Mouse (Mus musculus) left cerebral cortex, postnatal 10 days (tissue): ENCODE measurements around the gene Fads3. TPM values are rescaled to one million over a fixed set of nuclear protein-coding genes. Genes with fewer than 3 reads are reported as not detected.
A peak's percentile ranks its signal among the peaks of the same experiment; 100 is the strongest.

Source experiments
- DNase-seq, 2 experiments: peaks; one replicate each; pipeline ENCODE4 v3.0.0; 2021 to 2022; ENCODE audit warnings: low spot score in 2 of 2, mixed read lengths in 1 of 2; ENCODE audit errors: extremely low spot score in 1 of 2
- intact Hi-C: fragments of 180-260 bp; cut with DNase I; formaldehyde crosslinking; loops from one replicate; pipeline ENCODE4 v1.15.1; 2025
- total RNA-seq, 2 experiments: library from RNA; stranded (reverse); gene quantifications; 2 replicates each; pipeline ENCODE4 v1.2.3; 2021

Fads3 gene
- total RNA-seq, 2 experiments from 2014 or later, result 49.0 to 49.5 TPM

DNA sequence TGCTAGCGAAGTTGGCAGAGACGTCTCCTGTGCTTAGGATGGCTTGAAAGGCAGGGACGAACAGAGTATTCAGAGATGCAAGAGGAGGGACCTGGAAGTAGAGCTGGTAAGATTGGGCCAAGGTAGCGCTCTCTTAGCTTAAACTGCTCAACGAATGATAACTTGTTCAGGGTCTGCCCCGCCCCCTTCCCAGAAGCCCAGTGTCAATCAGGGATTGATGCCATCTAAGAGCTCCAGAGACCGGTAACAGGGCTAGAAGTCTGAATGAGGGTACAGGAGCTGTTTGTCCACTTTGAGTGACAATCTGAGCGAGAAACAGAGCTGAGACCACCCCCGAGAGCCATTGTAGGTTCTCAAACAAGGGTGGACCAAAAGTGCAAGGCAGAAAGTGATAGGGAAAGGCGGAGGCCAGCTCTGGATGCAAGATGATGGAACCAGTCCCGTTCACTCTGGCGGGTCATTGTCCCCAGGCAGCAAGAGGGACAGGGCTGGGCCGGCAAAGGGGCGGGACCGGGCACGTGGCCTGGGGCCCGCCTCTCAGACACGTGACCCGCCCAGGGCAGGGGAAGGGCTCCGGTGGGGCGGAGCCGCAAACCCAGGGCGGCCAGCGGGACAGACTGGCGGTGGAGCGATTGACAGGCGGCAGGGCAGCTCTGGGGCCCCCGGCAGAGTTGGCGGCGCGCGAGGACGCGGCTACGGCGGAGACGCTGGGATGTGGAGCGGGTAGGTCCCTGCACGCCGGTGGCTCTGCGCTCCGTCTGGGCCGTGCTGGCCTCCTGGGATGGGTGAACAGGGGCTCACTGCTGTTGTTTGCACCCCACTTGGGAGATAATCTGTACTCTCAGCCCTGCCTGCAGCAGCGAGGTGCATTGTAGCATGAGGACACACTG is 23.5 kb upstream of the Fads3 start:
- DNase-seq, result peak; percentile 73 to 94
- intact Hi-C loops, result no loop called here

DNA sequence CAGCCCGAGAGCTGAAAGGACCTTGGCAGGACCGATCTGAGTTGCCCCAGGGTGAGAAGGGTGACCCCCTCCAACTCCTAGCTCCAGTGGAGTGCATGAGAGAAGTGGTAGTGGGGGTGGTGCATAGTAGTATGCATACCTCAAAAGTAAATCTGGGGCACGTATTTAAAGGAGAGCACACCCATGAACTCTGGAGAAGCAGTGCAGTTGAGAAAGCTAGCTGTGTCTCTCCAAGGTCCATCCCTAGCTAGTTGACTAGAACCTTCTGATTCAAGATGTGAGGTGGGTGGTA is 22.9 kb upstream of the Fads3 start:
- DNase-seq, result no peak
- intact Hi-C loops, result no loop called here

DNA sequence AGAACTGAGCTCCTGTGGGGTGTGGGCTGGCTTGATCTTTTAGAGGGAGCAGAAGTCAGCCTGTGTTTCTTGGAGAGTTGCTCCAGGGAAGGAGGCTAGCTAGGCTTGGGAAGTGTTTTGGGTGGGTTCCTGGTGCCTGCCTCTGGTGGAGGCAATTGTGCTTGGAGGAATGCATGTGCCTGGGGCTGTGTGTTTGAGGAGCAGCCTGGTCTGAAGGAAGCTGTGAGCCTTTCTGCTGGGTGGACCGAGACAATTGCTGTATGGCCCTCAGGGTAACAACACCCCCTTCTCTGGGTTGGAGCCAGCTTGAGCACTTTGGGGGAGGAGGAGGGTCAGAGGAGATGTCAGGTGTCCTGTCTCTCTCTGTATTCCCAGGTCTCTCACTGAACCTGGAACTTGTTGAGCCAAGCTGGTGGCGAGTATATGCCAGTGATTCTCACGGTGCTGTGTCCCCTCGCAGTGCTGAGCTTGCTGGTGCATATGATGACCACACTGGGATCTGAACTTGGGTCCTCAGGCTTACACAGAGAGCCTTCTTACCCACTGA is 22.1 kb upstream of the Fads3 start:
- intact Hi-C loops, result no loop called here
- peak in 1 of 2 experiments; percentile 20 for DNase-seq

DNA sequence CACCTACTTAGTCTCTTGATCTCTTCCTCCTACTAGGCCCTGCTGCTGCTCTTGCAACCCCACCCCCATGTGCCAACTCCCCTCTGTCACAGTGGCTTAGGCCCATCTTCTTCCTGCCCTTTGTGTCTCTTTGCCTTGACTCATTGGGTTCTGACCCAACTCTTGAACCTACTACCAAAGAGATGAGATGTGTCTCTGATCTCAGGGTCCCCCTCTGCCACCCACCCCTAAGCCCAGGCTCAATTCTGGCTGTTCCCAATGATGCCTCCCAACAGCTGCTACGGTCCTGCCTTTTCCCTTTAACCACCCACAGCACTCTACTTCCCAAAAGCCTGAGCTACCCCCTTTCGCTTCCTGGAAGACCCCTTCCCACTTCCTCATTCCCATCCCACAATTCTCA is 19.4 kb upstream of the Fads3 start:
- DNase-seq, result no peak
- intact Hi-C loops, result loop anchor here (5.0 kb wide), 1 partner anchor 105 kb away; no protein-coding TSS in a partner anchor

DNA sequence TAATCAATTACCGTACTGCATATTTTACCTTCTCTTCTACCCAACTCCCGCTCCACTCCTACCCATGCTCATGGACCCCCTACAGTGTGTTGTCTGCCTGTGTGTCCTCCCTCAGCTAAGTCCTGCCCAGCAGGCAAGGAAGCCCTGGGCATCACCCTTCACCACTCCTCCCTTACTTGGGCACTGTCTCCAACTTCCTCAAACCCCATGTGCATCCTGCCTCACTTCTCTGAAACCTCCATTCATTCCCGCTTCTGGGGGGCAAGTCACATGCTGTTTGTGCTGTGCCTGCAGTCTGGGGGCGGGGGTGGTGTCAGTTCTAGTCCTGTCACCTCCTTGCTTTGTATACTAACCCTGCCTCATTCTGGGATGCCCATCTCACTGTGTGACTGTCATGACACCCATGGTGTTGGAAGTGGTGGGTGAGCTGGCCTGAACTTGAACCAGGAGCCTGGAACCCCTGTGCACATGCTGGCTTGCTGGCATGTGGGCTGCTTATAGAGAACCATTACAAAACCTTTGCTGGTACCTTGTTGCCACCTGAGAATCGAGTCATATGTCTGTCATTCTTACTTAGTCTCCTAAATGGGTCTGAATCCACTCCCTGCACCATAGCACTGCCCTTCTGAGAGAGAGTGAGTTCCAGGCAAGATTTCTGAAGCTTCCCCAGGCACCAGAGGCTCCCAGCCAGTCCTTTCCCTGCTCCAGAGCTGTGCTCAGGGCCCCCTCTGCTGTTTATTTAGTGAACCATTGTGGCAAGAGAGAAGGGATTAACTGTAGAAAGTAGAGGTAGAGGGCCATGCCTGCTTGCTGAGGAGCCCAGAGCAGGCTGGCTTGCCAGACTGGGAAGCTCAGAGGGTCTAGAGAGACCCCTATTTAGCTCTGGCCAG is 18.7 kb upstream of the Fads3 start:
- peak; percentile 56 to 59 for DNase-seq
- intact Hi-C loops, result loop anchor here (5.0 kb wide), 1 partner anchor 105 kb away; no protein-coding TSS in a partner anchor

DNA sequence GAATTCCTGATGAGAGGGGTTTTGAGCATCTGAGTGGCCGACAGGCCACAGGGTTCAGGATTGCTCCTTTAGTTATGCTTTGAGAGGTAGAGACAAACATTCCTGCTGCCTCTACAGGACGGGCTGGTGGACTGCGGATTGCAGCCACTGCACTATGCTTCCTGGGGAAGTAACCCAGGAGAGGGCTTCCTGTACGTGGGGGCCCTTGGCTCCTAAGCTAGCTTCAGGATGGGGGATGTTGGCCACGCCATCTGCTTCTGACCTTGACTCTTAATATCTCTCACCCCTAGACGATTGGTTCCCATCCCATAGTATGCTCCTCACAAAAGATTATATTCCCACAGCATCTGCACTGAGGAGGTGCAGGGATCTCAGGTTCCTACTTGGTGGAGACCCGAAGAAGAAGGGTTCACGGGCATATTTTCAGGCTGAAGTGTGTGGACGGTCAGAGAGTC is 18.0 kb upstream of the Fads3 start:
- intact Hi-C loops, result loop anchor here (5.0 kb wide), 1 partner anchor 106 kb away; no protein-coding TSS in a partner anchor
- DNase-seq, result no peak

DNA sequence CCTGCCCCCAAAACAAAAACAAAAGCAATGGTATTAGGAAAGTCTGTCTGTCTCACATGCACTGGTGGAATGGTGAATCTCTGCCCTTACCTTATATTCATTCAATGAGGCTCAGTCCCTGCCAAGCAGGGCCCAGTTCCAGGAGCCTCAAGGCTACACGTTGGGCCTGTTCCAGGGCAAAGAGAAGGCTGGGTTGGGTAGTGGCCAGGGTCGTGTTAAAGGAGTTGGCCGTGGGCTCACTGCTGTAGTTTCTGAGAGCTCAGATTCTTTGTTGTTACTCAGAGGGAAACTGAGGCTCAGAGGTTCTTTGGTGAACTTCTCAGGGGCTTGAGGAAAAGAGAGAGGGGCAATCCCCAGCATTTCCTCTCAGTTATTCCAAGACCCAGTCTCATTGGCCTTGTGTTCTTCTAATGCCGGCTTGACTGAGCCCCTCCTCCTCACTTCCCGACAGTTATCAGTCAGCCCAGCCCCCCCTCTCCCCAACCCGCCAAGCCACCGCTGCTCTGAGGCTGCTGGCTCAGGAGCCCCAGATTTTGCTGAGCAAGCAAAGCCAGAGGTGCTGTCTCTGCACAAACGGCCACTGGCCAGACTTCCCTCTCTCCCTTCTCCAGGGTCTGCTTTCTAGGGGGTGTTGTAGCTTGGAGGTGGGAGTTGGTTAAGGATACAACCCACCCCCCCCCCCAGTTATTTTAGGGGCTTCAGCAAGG is 16.0 kb upstream of the Fads3 start:
- DNase-seq, result peak in 1 of 2 experiments; percentile 85
- intact Hi-C loops, result no loop called here

DNA sequence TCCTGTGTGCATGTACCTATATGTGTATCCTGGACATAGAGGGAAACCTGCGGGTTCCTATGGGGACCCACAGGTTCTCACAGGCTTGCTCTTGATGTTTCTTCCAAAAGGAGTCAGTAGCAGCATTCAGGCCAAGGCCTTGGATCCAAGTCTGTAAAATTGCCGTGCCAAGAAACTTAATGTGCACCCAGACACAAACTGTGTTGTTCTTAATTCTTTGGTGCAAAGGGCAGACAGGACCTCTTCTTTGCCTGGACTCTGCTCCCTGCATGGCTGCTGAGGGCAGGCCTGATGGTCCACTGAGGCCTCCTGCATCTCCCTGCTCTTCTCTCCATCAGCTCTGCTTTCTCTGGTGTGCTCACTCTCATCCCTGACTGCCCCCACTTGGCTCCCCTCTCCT is 11.6 kb upstream of the Fads3 start:
- DNase-seq, result no peak
- intact Hi-C loops, result no loop called here

DNA sequence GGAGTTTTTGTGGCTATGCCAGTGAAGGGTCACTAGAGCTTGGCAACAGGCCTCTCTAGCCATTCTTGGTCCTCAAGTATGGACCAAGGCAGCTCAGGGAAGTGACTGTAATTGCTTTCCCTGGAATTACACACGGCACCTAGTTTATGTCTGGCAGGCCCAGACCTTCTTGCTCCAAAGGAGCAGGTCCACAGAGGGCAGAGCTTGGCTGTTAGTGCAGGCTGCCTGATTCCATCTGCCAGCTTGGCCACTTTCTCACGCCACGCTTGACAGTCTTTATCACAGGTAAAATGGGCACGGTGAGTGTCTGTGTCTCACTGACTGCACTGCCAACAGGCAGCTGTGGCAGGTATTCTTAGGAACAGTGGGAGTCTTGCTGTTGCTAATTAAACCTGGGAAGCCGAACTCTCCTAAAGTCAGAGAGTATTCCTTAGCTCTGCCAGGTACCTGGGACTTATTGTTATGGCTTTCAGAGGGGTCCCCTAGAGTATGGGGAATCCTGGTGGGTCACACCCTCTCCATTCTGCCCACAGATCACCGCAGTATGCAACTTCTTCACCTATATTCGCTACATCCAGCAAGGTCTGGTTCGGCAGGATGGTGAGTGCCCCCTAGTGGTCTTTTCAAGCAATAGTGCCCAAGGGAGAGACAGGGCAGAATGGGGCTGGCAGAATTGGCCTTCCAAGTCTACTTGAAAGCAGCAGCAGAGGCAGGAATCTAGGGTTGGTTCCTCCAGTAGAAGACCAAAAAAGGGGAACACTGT is 8.0 kb upstream of the Fads3 start:
- peak; percentile 52 to 55 for DNase-seq
- intact Hi-C loops, result no loop called here

DNA sequence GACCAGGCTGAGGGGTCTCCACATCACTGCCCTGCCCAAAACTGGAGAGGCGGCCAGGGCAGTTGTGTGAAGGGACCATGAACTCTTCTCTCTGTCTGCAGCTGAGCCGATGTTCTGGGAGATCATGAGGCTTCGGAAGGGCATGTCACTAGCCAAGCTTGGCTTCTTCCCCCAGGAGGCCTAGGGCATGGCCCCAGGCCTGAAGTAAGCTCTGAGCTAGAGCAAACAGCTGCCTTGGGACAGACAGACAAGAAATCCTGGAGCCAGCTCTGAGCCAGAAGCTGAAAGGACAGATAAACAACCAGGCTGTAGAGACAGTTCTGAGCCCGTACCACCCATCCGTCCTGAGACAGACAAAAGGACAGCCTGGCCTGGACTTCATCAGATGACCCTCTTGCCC is 7.0 kb upstream of the Fads3 start:
- no peak for DNase-seq
- intact Hi-C loops, result loop anchor here (2.0 kb wide), 1 partner anchor 34 kb away; the partner anchor contains the start of genes Best1 and Rab3il1

DNA sequence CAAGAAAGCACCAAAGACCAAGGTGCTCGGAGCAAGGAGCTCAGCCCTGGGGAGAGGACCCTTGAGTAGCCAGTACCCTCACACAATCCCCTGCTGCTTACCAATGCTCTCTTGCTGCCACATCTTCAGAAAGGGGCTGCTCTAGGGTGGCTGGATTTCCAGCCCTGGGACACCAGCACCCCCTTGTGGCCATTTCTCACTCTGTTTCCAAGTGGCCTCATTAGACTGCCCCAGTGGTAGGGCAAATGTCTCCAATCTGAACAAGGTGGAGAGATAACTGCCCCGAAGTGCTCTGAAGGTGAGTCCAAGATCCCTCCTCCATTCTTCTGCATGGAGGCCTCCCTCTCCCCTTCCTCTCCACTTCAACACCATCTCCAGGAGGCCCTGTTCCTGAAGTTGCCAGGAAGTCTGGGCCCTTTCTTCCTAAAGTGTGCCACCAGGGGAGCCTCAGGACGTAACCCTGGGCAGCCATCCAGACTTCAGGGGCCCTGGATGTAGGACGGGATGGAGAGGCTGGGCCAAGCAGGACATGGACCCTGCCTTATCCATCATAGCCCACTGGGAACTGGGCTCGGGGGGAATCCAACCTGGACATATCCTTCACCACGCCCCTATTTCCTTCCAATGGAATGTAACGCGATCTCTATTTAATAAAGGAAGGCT is 6.5 kb upstream of the Fads3 start:
- intact Hi-C loops, result loop anchor here (2.0 kb wide), 1 partner anchor 34 kb away; the partner anchor contains the start of genes Best1 and Rab3il1
- peak in 1 of 2 experiments; percentile 83 for DNase-seq

DNA sequence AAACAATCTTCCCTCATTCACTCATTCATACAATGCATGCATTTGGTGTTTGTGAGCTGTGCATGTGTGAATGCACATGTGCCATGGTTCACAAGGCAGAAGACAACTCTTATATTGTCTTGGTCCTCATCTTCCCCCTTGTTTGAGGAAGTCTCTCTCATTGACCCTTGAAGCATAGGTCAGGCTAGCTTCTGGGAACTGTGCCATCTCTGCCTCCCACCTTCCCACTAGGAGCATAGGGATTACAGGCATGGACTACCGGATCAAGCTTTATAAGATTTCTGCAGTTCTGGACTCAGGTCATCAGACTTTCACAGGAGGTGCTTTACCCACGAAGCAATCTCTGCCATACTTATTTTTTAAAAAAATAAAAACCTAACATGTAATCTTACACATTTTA is 3.8 kb upstream of the Fads3 start:
- DNase-seq, result no peak
- intact Hi-C loops, result no loop called here

DNA sequence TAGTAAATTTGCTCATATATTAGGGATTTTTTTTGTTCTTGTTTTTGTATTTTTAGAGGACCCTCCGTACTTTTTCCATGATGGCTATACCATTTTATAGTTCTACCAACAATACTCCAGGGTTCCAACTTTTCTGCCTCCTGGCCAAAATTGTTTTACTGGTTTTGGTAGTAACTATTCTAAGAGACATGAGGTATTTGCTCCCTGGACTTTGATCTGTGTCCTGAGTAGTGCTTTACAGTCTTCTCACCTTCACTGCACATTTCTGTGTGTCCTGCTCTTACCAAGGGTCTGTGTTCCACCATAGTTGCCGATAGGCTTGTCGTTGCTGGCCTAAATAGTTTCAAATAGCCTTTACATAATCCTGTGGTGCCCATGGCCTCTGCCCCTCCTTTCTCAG is 3.0 kb upstream of the Fads3 start:
- intact Hi-C loops, result no loop called here
- no peak for DNase-seq

DNA sequence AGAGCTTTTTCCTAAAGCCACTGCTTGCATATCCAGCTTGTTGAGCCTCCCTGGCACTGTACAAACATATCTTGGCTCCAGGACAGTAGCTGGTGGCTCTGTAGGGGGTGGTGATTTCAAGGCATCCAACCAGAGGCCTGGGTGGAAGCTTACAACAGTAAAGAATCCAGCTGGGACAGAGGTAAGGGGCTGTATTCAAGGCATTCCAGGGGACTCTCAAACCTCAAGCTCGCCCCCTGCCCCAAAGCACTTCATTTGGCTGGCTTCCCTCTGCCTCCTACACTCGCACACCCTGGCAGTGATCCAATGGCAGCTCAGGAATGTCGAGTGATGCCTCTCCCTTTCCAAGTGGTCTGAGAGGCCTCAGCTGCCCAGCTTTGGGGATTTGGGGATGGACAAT is 2.5 kb upstream of the Fads3 start:
- DNase-seq, result peak in 1 of 2 experiments; percentile 63
- intact Hi-C loops, result no loop called here

DNA sequence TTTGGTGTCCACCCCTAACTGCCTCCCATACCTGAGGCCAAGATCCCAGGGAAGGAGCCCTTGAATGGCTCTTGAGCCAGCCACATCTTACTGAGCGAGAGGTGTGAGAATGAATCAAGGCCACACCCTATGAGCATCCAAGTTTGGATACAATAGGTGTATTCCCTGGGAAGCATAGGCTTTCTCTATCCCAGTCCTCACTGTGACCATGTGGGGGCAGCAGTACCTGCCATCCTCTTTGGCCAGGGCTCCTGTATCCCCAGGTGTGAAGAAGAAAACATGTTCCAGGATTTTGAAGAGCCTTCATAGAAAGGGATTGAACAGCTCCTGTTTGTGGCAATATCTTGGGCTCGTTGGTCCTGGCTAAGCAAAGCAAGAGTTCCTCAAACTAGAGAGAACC is 1.8 kb upstream of the Fads3 start:
- no peak for DNase-seq
- intact Hi-C loops, result no loop called here

DNA sequence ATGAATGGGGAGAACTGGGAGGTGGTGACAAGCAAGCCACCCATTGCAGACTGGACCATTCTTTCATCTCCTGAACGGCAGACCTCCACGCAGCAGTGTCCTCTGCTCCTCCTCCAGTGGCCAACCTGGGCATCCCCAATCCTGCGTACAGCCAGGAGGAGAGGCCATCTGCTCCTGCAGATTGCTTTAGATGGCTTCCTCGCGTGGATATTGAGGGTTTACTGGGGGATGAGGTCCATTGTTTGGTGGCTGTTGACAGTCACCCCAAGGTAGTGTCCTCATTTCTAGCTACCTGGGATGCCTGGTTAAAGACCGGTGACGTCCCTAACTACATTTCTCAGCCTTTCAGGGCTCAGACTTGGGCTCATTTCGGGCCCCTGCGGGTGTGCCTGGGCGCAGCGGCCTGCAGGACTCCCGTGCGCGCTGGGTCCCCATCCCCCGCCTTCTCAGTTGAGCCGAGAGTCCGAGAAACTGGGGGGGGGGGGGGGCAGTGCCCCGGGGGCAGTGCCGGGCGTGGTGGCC is 442 bp upstream of the Fads3 start:
- DNase-seq, result no peak
- intact Hi-C loops, result no loop called here

DNA sequence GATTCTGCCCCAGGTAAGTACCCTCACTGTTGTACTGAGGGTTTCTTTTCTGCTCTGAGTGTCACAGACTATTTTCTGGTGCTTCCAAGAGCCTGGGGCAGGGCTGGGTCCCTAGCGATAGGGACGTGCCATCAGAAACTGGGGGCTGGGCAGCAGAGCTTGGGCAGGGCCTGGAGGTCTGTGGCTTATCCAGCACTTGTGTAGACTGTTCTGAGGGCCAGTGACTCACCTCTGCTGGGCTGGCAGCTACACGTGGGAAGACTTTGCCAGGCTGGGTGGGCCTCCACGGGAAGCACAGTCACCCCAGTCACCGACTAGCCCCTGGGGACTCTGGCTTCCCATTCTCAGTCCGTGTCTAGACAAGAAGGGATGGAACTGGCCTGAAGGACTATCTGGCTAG is 863 bp downstream of the Fads3 start:
- intact Hi-C loops, result no loop called here
- DNase-seq, result peak in 1 of 2 experiments; percentile 46
